Mouse (Mus musculus) lung, embryonic 15.5 days (tissue): ENCODE measurements at regions not wholly inside any gene's neighbourhood (a gene's known extent, or its start where the extent isn't known, plus 50 kb on each side); places are given as distances from the start of the nearest gene placed in this dataset.

Experiments
- ATAC-seq: fragments of 200-750 bp; cut with Nextera tagmentation; 2 replicates; pipeline ENCODE4 v1.8.0; 2017; ENCODE audit warnings: moderate number of reproducible peaks, borderline replicate concordance; ENCODE audit not compliant: low FRiP score, low TSS enrichment; ENCODE audit errors: extremely low read depth
- H3K27ac ChIP-seq: fragments of 300-500 bp; sonication (generic); 2 replicates; pipeline ENCODE4 v1.5.1; 2015; ENCODE audit warnings: moderate library complexity, mild to moderate bottlenecking, inconsistent platforms
- H3K27me3 ChIP-seq: fragments of 300-500 bp; sonication (generic); 2 replicates; pipeline ENCODE4 v1.6.1; 2015; ENCODE audit warnings: inconsistent platforms
- H3K36me3 ChIP-seq: fragments of 300-500 bp; sonication (generic); 2 replicates; pipeline ENCODE4 v1.6.1; 2015; ENCODE audit warnings: inconsistent platforms
- H3K4me1 ChIP-seq: fragments of 300-500 bp; sonication (generic); 2 replicates; pipeline ENCODE4 v1.6.1; 2015; ENCODE audit warnings: inconsistent platforms
- H3K4me2 ChIP-seq: fragments of 300-500 bp; sonication (generic); 2 replicates; pipeline ENCODE4 v1.6.1; 2015; ENCODE audit warnings: inconsistent platforms, mild to moderate bottlenecking, moderate library complexity
- H3K4me3 ChIP-seq: fragments of 300-500 bp; sonication (generic); 2 replicates; pipeline ENCODE4 v1.5.1; 2015; ENCODE audit warnings: mild to moderate bottlenecking, inconsistent platforms
- H3K9ac ChIP-seq: fragments of 300-500 bp; sonication (generic); 2 replicates; pipeline ENCODE4 v1.6.1; 2015; ENCODE audit warnings: inconsistent platforms
- H3K9me3 ChIP-seq: fragments of 300-500 bp; sonication (generic); 2 replicates; pipeline ENCODE4 v1.6.1; 2016; ENCODE audit warnings: inconsistent platforms
- WGBS: fragments of 180-500 bp; shearing (Covaris S2); methylation state at CpG from one replicate; pipeline ENCODE4 v1.1.7; 2015; 5-methylcytosine and 5-hydroxymethylcytosine counted together

DNA sequence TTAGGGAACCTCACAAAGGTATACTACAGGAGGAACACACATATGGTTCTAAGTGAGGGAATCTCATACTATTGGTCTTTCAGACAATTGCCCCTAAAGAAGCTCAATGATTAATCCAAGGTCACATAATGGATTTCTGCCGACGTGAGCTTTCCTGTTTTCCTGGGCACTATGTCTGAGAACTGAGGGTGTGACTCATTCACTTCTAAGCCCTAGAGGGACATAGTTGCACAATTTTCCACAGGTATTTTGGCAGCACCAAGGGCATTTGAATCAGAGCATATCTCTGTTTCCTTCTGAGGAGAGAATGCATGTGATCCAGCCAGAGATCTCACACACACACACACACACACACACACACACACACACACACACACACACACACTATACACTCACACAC, 309.0 kb upstream of the Thbs1 start:
- Histone ChIP-seq H3K27ac (peak overlapping the region; percentile 21), H3K4me2 (no peak overlapping the region), H3K4me1 (peaks cover 25% of the 10 kb centered on the region), H3K9me3 (no peaks in the 10 kb centered on the region), H3K4me3 (no peak overlapping the region), H3K9ac (no peak overlapping the region), H3K36me3 (no peaks in the 10 kb centered on the region), H3K27me3 (no peaks in the 10 kb centered on the region)
- ATAC-seq: no peak
- WGBS: 34% methylated on average over 2 of the region's 2 CpGs

GRCm38 (mm10) chr2:117804686-117805085, 307.0 kb upstream of the Thbs1 start:
- no peaks in the 10 kb centered on the region for H3K27me3 ChIP-seq
- no peak for ATAC-seq
- H3K4me1 ChIP-seq: peaks cover 25% of the 10 kb centered on the region
- H3K36me3 ChIP-seq: no peaks in the 10 kb centered on the region
- no peak overlapping the region for H3K9ac ChIP-seq
- H3K9me3 ChIP-seq: no peaks in the 10 kb centered on the region
- H3K4me2 ChIP-seq: no peak overlapping the region
- peak overlapping the region; percentile 27; the same call in 1 of the 2 replicates for H3K27ac ChIP-seq
- H3K4me3 ChIP-seq: no peak overlapping the region

GRCm38 (mm10) chr2:117807121-117807520, 304.6 kb upstream of the Thbs1 start:
- 52% methylated on average over 3 of the region's 3 CpGs for WGBS
- H3K27ac ChIP-seq: peak overlapping the region; percentile 64
- ATAC-seq: no peak

GRCm38 (mm10) chr2:117811506-117811905, 300.2 kb upstream of the Thbs1 start:
- no peak for ATAC-seq
- Histone ChIP-seq H3K4me3 (no peak overlapping the region), H3K27ac (no peak overlapping the region), H3K27me3 (no peaks in the 10 kb centered on the region), H3K9ac (no peak overlapping the region), H3K4me2 (no peak overlapping the region), H3K9me3 (no peaks in the 10 kb centered on the region), H3K4me1 (peaks cover 9% of the 10 kb centered on the region; the same call in 1 of the 2 replicates), H3K36me3 (no peaks in the 10 kb centered on the region)
- 41% methylated on average over 1 of the region's 1 CpGs for WGBS

More at GRCm38 (mm10) chr2:117807121-117807520, 304.6 kb upstream of the Thbs1 start:
- Histone ChIP-seq H3K27me3 (no peaks in the 10 kb centered on the region), H3K36me3 (no peaks in the 10 kb centered on the region), H3K9ac (no peak overlapping the region), H3K4me3 (no peak overlapping the region), H3K4me1 (peaks cover 12% of the 10 kb centered on the region; the same call in 1 of the 2 replicates), H3K9me3 (no peaks in the 10 kb centered on the region), H3K4me2 (no peak overlapping the region)

DNA sequence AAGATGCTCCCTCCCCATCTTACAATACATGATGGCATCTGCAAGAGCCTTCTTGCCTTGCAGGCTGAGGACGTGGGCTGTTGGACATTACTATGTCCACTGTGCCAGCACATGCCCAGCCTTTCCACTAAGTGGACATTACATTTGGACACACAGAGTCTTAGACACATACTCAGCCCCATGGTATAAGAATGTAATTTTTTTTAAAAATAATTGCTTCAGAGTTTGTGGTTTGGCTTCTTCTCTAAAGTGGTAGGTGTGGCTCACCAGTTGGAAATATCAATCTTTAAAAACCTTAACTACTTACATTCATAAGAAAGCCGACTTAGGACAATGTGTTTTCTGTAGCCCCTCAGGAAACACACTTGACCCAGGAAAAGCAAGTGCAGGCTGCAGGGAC, 299.7 kb upstream of the Thbs1 start:
- H3K27ac ChIP-seq: no peak overlapping the region
- WGBS: 53% methylated on average over 2 of the region's 2 CpGs

DNA sequence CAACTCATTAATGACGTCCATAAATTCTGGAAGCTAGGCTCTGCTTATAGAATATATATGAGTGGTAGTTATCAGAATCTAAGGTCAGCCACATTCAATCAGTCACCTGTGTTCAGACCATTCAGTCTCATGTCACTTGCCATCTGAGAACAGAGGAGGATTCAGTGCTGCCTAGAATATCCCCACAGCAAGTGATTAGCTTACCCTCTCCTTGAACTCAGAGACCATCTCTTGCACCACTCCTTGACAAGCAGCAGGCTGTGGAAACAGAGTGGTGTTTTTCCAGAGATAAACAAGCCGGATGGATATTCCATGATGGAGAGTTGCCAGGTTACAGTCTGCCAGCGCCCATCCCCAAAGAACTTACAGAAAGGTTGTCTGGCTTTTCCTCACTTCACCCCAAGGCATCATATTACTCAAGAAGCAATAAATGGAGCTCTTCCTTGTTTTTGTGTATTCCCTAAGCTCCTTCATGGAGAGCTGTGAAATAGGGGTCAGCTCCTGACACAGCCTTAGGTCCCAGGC, 291.9 kb upstream of the Thbs1 start:
- Histone ChIP-seq H3K9me3 (no peaks in the 10 kb centered on the region), H3K4me2 (no peak overlapping the region), H3K9ac (no peak overlapping the region), H3K27me3 (no peaks in the 10 kb centered on the region), H3K36me3 (no peaks in the 10 kb centered on the region), H3K27ac (0 out of 2 replicates have a peak overlapping the region, but pooled peaks have one; percentile 19), H3K4me1 (peaks cover 8% of the 10 kb centered on the region; the same call in 1 of the 2 replicates), H3K4me3 (no peak overlapping the region)
- ATAC-seq: no peak; the same call in 1 of the 2 replicates
- whole genome bisulfite sequencing: 54% methylated on average over 3 of the region's 3 CpGs

More for the DNA sequence above, 299.7 kb upstream of the Thbs1 start:
- H3K4me3 ChIP-seq: no peak overlapping the region
- H3K36me3 ChIP-seq: no peaks in the 10 kb centered on the region
- H3K9ac ChIP-seq: no peak overlapping the region
- H3K27me3 ChIP-seq: no peaks in the 10 kb centered on the region
- ATAC-seq: no peak
- H3K4me2 ChIP-seq: no peak overlapping the region
- peaks cover 9% of the 10 kb centered on the region; the same call in 1 of the 2 replicates for H3K4me1 ChIP-seq
- no peaks in the 10 kb centered on the region for H3K9me3 ChIP-seq

GRCm38 (mm10) chr2:117820708-117821107, 291.0 kb upstream of the Thbs1 start:
- H3K4me2 ChIP-seq: no peak overlapping the region
- no peaks in the 10 kb centered on the region for H3K9me3 ChIP-seq
- H3K27me3 ChIP-seq: no peaks in the 10 kb centered on the region
- peaks cover 6% of the 10 kb centered on the region; the same call in 1 of the 2 replicates for H3K4me1 ChIP-seq
- no peak for ATAC-seq
- H3K9ac ChIP-seq: no peak overlapping the region
- H3K4me3 ChIP-seq: no peak overlapping the region
- H3K36me3 ChIP-seq: no peaks in the 10 kb centered on the region
- H3K27ac ChIP-seq: no peak overlapping the region

DNA sequence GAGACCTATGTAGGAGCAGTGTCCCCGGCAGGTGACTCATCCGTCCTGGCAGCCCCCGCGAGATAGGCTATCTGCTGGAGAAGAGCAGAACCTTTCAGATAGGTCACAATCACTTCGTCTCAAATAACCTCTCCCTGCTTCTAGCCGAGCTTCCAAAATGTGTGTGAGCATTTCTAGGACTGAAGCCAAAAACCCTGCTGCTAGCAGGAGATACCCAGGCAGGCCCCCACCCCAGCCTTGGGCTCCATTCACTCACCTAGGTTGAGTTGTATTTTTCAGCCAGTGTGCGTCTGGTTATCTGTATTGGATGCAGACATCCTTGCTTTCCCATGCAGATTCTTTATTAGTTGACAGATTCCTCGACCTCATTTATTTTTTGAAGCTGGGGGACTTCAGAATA, 286.6 kb upstream of the Thbs1 start:
- Histone ChIP-seq H3K9ac (no peak overlapping the region), H3K27ac (no peak overlapping the region), H3K4me3 (no peak overlapping the region), H3K36me3 (no peaks in the 10 kb centered on the region), H3K9me3 (no peaks in the 10 kb centered on the region), H3K4me2 (no peak overlapping the region), H3K4me1 (no peaks in the 10 kb centered on the region; the same call in 1 of the 2 replicates), H3K27me3 (no peaks in the 10 kb centered on the region)
- WGBS: 48% methylated on average over 8 of the region's 8 CpGs
- ATAC-seq: no peak

DNA sequence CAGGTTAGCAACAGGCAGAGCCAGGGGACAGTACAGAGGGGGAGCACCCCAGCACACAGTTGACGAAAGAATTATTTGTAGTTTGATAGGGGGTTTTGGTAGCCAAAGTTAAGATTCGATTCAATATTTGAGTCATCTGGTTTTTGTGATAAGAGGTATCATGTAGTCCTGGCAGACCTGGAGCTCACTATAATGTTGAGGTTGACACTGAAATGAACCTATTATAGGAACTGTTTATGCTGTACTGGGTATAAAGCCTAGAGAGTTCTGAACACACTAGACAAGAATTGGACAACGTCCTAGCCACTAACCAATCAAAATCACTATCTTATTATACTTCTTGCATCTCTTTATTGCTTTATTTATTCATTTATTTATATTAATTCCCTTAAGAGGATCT, 284.4 kb upstream of the Thbs1 start:
- no peak for ATAC-seq

DNA sequence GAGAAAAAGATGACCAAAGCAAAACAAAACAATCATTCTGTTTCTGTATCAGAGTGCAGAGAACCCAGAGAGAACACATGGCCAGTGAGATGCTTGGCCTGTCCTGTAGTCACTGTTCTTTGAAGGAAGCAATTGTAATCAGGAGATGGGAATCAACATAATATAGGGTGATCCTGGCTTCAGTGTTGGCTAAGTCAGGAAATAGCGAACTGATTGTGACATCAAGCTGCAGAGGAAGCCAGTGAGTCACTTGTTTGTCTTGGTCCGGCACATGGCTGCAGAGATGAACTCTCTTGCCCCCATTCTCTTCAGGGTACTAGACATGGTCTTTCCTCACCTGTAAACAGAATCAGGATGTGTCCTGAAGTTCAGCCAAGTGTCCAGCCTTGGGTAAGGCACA, 273.3 kb upstream of the Thbs1 start:
- peaks cover 8% of the 10 kb centered on the region; the same call in 1 of the 2 replicates for H3K4me1 ChIP-seq
- no peaks in the 10 kb centered on the region for H3K27me3 ChIP-seq
- 34% methylated on average over 2 of the region's 2 CpGs for WGBS
- no peak overlapping the region for H3K4me3 ChIP-seq
- no peaks in the 10 kb centered on the region for H3K36me3 ChIP-seq
- H3K9me3 ChIP-seq: no peaks in the 10 kb centered on the region
- H3K27ac ChIP-seq: 0 out of 2 replicates have a peak overlapping the region, but pooled peaks have one; percentile 1
- H3K9ac ChIP-seq: no peak overlapping the region
- peak; percentile 77; the same call in 1 of the 2 replicates for ATAC-seq
- H3K4me2 ChIP-seq: no peak overlapping the region

More for the DNA sequence above, 284.4 kb upstream of the Thbs1 start:
- H3K27me3 ChIP-seq: no peaks in the 10 kb centered on the region
- H3K4me1 ChIP-seq: no peaks in the 10 kb centered on the region
- no peaks in the 10 kb centered on the region for H3K36me3 ChIP-seq
- no peak overlapping the region for H3K4me3 ChIP-seq
- no peaks in the 10 kb centered on the region for H3K9me3 ChIP-seq
- no peak overlapping the region for H3K27ac ChIP-seq
- no peak overlapping the region for H3K9ac ChIP-seq
- 65% methylated on average over 3 of the region's 3 CpGs for WGBS
- H3K4me2 ChIP-seq: no peak overlapping the region

GRCm38 (mm10) chr2:117840406-117840805, 271.3 kb upstream of the Thbs1 start:
- WGBS: 67% methylated on average over 1 of the region's 1 CpGs
- H3K4me2 ChIP-seq: no peak overlapping the region
- no peaks in the 10 kb centered on the region for H3K9me3 ChIP-seq
- H3K36me3 ChIP-seq: no peaks in the 10 kb centered on the region
- H3K4me1 ChIP-seq: peaks cover 8% of the 10 kb centered on the region; the same call in 1 of the 2 replicates
- H3K27me3 ChIP-seq: no peaks in the 10 kb centered on the region
- no peak overlapping the region for H3K4me3 ChIP-seq
- no peak for ATAC-seq
- no peak overlapping the region for H3K27ac ChIP-seq
- H3K9ac ChIP-seq: no peak overlapping the region

DNA sequence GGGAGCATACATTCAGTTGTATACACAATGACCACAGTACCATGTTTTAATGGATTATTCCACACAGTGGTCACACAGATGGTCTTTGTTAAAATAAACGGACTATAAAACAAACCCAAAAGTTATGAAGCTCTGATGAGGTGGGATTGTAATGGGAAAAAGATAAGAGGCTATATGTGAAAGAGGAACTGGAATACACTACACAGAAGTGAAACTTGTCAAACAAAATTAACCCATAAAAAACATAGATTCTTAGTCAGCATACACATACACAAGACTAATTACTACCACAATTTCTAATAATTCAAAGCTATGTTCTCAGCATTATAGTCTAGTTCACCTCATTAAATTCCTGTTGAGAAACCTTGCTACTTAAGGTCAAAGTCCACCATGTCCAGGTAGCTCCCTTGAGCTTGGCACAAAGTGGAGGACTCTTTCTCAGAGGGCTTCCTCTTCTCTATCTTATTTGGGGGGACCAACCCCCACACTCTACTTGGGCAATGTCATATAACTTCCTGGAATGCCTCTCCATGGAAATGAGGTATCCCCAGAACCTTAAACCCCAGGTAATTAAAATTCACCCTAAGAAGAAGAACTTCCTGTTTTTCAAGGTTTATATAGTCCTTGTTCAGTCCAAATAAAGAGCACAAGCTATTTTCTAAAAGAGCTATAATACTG, 269.2 kb upstream of the Thbs1 start:
- no peaks in the 10 kb centered on the region for H3K36me3 ChIP-seq
- WGBS: 53% methylated on average over 1 of the region's 1 CpGs
- no peak overlapping the region for H3K4me3 ChIP-seq
- H3K9ac ChIP-seq: no peak overlapping the region
- H3K4me2 ChIP-seq: no peak overlapping the region
- no peaks in the 10 kb centered on the region for H3K9me3 ChIP-seq
- H3K27me3 ChIP-seq: no peaks in the 10 kb centered on the region
- no peak overlapping the region for H3K27ac ChIP-seq
- peaks cover 8% of the 10 kb centered on the region; the same call in 1 of the 2 replicates for H3K4me1 ChIP-seq
- no peak for ATAC-seq
